Comparison of ENCODE assay signal across 8 mouse cellular contexts in genomic region chr19:45997785-45998693, GRCm38 (mm10). TPM values are rescaled to one million over a fixed set of nuclear protein-coding genes. Genes with fewer than 3 reads are reported as not detected.
DNase-seq lines count a peak whose midpoint lies in the region; ATAC-seq and TF ChIP-seq lines count a peak whose summit lies in the region.

Armh3 (minus strand) TSS chr19:45998488.

- WGBS in forebrain, embryonic 12.5 days, result 2% methylated on average over 76 of the region's 76 CpGs
- 1% methylated on average over 74 of the region's 76 CpGs for WGBS in heart, postnatal 0 days
- 1% methylated on average over 68 of the region's 76 CpGs for WGBS in liver, embryonic 16.5 days (ENCODE audit: insufficient replicate concordance)
- 2% methylated on average over 76 of the region's 76 CpGs for WGBS in neural tube, embryonic 13.5 days

- H3K4me2 ChIP-seq in forebrain, embryonic 12.5 days, result peak within 1 kb of the TSS; percentile 57
- peak within 1 kb of the TSS; percentile 80 for H3K4me2 ChIP-seq in heart, postnatal 0 days (ENCODE audit: low read depth, low read length)
- H3K4me2 ChIP-seq in liver, embryonic 16.5 days (ENCODE audit: low read depth, low read length), result peak within 1 kb of the TSS; percentile 63
- H3K4me2 ChIP-seq in neural tube, embryonic 13.5 days, result peak within 1 kb of the TSS; percentile 68

- peak within 1 kb of the TSS; percentile 90 for H3K4me3 ChIP-seq in E14TG2a.4 (replicated peaks; ENCODE audit: low read length)
- peak within 1 kb of the TSS; percentile 70 for H3K4me3 ChIP-seq in forebrain, embryonic 12.5 days (replicated peaks)
- H3K4me3 ChIP-seq in heart, postnatal 0 days (ENCODE audit: low read depth, low read length), result peak within 1 kb of the TSS; percentile 82
- peak within 1 kb of the TSS; percentile 90 for H3K4me3 ChIP-seq in liver, embryonic 16.5 days (ENCODE audit: low read depth, low read length)
- peak within 1 kb of the TSS; percentile 89 for H3K4me3 ChIP-seq in neural tube, embryonic 13.5 days
- peak within 1 kb of the TSS; percentile 87 for H3K4me3 ChIP-seq in testis, adult 2 months (ENCODE audit: control insufficient read depth, low read depth, low read length)

- peaks cover 33% of the 10 kb centered on the region for H3K4me1 ChIP-seq in E14TG2a.4 (replicated peaks; ENCODE audit: low read depth, low read length)
- peaks cover 13% of the 10 kb centered on the region for H3K4me1 ChIP-seq in forebrain, embryonic 12.5 days
- H3K4me1 ChIP-seq in heart, postnatal 0 days (ENCODE audit: control insufficient read depth, insufficient read depth), result 0 out of 2 replicates have a peak, but pooled peaks cover 9% of the 10 kb centered on the region
- H3K4me1 ChIP-seq in liver, embryonic 16.5 days (ENCODE audit: control insufficient read depth, low read depth, low read length), result peaks cover 18% of the 10 kb centered on the region
- H3K4me1 ChIP-seq in neural tube, embryonic 13.5 days (replicated peaks), result peaks cover 11% of the 10 kb centered on the region
- peaks cover 3% of the 10 kb centered on the region for H3K4me1 ChIP-seq in testis, adult 2 months (ENCODE audit: control insufficient read depth, insufficient read depth, low read length)

- peak within 1 kb of the TSS; percentile 87 for H3K9ac ChIP-seq in forebrain, embryonic 12.5 days
- H3K9ac ChIP-seq in heart, postnatal 0 days (replicated peaks; ENCODE audit: low read depth, low read length), result peak within 1 kb of the TSS; percentile 86
- peak within 1 kb of the TSS; percentile 87 for H3K9ac ChIP-seq in liver, embryonic 16.5 days (ENCODE audit: low read depth, low read length)
- H3K9ac ChIP-seq in neural tube, embryonic 13.5 days, result peak within 1 kb of the TSS; percentile 95

- peak; percentile 46 for TF ChIP-seq POLR2A in testis, adult 2 months (IDR thresholded peaks at IDR 0.05; ENCODE audit: control insufficient read depth, low read depth, low read length)

- H3K9me3 ChIP-seq in E14TG2a.4 (ENCODE audit: low read length), result peaks cover 20% of the 10 kb centered on the region
- 0 out of 2 replicates have a peak, but pooled peaks cover 8% of the 10 kb centered on the region for H3K9me3 ChIP-seq in forebrain, embryonic 12.5 days
- no peaks in the 10 kb centered on the region for H3K9me3 ChIP-seq in heart, postnatal 0 days (replicated peaks; ENCODE audit: control insufficient read depth, low read length)
- H3K9me3 ChIP-seq in liver, embryonic 16.5 days (replicated peaks; ENCODE audit: control insufficient read depth, low read length), result no peaks in the 10 kb centered on the region
- 0 out of 2 replicates have a peak, but pooled peaks cover 5% of the 10 kb centered on the region for H3K9me3 ChIP-seq in neural tube, embryonic 13.5 days

- peak; percentile 86 for DNase-seq in c-Kit-positive CD71-positive TER-119-positive erythroid progenitor cells, embryonic 14.5 days (ENCODE audit: low spot score)
- peak; percentile 97 for DNase-seq in heart, postnatal 0 days (ENCODE audit: low spot score)
- peak; percentile 94 to 97 for DNase-seq in kidney, postnatal 4 days

- peaks cover 4% of the 10 kb centered on the region; the same call in 1 of the 2 replicates for H3K36me3 ChIP-seq in E14TG2a.4 (ENCODE audit: insufficient read depth, low read length)
- H3K36me3 ChIP-seq in forebrain, embryonic 12.5 days (replicated peaks), result no peaks in the 10 kb centered on the region
- no peaks in the 10 kb centered on the region for H3K36me3 ChIP-seq in heart, postnatal 0 days (replicated peaks; ENCODE audit: control insufficient read depth, insufficient read depth, low read length)
- H3K36me3 ChIP-seq in liver, embryonic 16.5 days (ENCODE audit: control insufficient read depth, insufficient read depth), result no peaks in the 10 kb centered on the region
- H3K36me3 ChIP-seq in neural tube, embryonic 13.5 days, result peaks cover 8% of the 10 kb centered on the region
- no peaks in the 10 kb centered on the region for H3K36me3 ChIP-seq in testis, adult 2 months (ENCODE audit: control insufficient read depth, insufficient read depth, low read length)

- TF ChIP-seq CTCF in E14TG2a.4 (conservative IDR thresholded peaks at IDR 0.05; ENCODE audit: low read length), result no peak
- no peak; the same call in 1 of the 2 replicates for TF ChIP-seq CTCF in heart, postnatal 0 days (IDR thresholded peaks at IDR 0.05; ENCODE audit: low read depth)
- no peak; the same call in 1 of the 2 replicates for TF ChIP-seq CTCF in testis, adult 2 months (IDR thresholded peaks at IDR 0.05; ENCODE audit: control insufficient read depth, insufficient read depth, insufficient replicate concordance, low read depth, low read length)

- peak; percentile 74; the same call in 1 of the 2 replicates for TF ChIP-seq EP300 in heart, postnatal 0 days (IDR thresholded peaks at IDR 0.05; ENCODE audit: low read depth)

- H3K27me3 ChIP-seq in E14TG2a.4 (ENCODE audit: insufficient read depth, low read length), result peaks cover 4% of the 10 kb centered on the region; the same call in 1 of the 2 replicates
- peaks cover 22% of the 10 kb centered on the region; the same call in 1 of the 2 replicates for H3K27me3 ChIP-seq in forebrain, embryonic 12.5 days
- no peaks in the 10 kb centered on the region for H3K27me3 ChIP-seq in heart, postnatal 0 days (ENCODE audit: control insufficient read depth, insufficient read depth, low read length)
- no peaks in the 10 kb centered on the region for H3K27me3 ChIP-seq in liver, embryonic 16.5 days (ENCODE audit: control insufficient read depth, insufficient read depth, low read depth, low read length)
- H3K27me3 ChIP-seq in neural tube, embryonic 13.5 days, result peaks cover 4% of the 10 kb centered on the region
- no peaks in the 10 kb centered on the region for H3K27me3 ChIP-seq in testis, adult 2 months (ENCODE audit: control insufficient read depth, insufficient read depth, low read length)

- ATAC-seq in forebrain, embryonic 12.5 days (ENCODE audit: low FRiP score), result peak; percentile 93
- peak; percentile 93 for ATAC-seq in heart, postnatal 0 days (ENCODE audit: insufficient read depth, low read depth)
- ATAC-seq in liver, embryonic 16.5 days (ENCODE audit: low read depth), result peak; percentile 97
- ATAC-seq in neural tube, embryonic 13.5 days (ENCODE audit: low read depth), result peak; percentile 95

- peak within 1 kb of the TSS; percentile 94 for H3K27ac ChIP-seq in forebrain, embryonic 12.5 days
- H3K27ac ChIP-seq in heart, postnatal 0 days (ENCODE audit: low read depth), result peak within 1 kb of the TSS; percentile 92
- H3K27ac ChIP-seq in liver, embryonic 16.5 days (ENCODE audit: low read length), result peak within 1 kb of the TSS; percentile 92
- peak within 1 kb of the TSS; percentile 97 for H3K27ac ChIP-seq in neural tube, embryonic 13.5 days (replicated peaks)
- peak within 1 kb of the TSS; percentile 85 for H3K27ac ChIP-seq in testis, adult 2 months (ENCODE audit: control insufficient read depth, insufficient read depth, low read depth, low read length)

RNA-seq across cellular contexts. Expression of gene Armh3, which starts in this region (rescaled TPM):
- polyA plus RNA-seq in forebrain, embryonic 12.5 days (2016; fragmentation: Nextera tagmentation; extraction: Ambion mirVana), result 19.3 and 20.3 TPM in 2 replicates
- total RNA-seq in heart, postnatal 0 days (2014; rRNA removed; ENCODE audit: low replicate concordance), result 7.0 and 11.4 TPM in 2 replicates
- polyA plus RNA-seq in heart, postnatal 0 days (2015; fragmentation: Nextera tagmentation; extraction: Ambion mirVana), result 10.4 and 11.1 TPM in 2 replicates
- polyA plus RNA-seq in liver, embryonic 16.5 days (2015; fragmentation: Nextera tagmentation; extraction: Ambion mirVana), result 4.0 and 4.7 TPM in 2 replicates
- polyA plus RNA-seq in neural tube, embryonic 13.5 days (2015; fragmentation: Nextera tagmentation; extraction: Ambion mirVana), result 24.8 and 25.0 TPM in 2 replicates
- 5.7 and 5.8 TPM in 2 replicates for polyA plus RNA-seq in testis, adult 2 months (2012; rRNA removed)

Comparison
In these comparisons a context has a peak if more than half of its experiments do, and no peak if none do; other contexts are left out.
1. Peak in every context shown above with its lines: DNase-seq, ATAC-seq, H3K4me3 ChIP-seq and H3K27ac ChIP-seq.